Mouse (Mus musculus) 3T3-L1 (cell line): Measurements from ENCODE around the gene Slc36a3.
A peak's percentile ranks its signal among the peaks of the same experiment; 100 is the strongest.
"Not testable (repeated sequence)": the region's sequence is repeated elsewhere in the genome, so short reads cannot be mapped to it uniquely, and the experiment has no call there.

Experiments
- DNase-seq: peaks from one replicate; pipeline ENCODE4 v3.0.0-alpha.2; 2015; ENCODE audit warnings: low read depth, low spot score

The Slc36a3 gene

DNA sequence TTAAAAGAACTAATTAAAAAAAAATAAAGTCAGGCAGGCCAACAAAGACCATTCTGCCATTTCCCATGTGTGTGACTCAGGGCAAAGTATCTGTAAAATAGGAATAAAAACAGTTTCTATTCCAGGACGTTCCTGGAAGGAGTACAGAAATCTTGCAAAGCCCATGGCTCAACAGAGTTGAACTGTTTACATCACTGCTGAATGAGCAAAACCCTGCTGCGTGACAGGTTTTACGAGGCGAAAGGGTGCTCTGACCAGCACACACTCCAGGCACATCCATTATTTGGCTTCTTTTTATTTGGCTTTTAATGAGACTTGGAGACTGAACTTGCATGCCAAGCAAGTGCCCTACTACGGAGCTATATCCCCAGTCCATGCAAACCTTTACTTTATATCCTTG lies 7.5 kb downstream of the Slc36a3 start:
- DNase-seq, result no peak

DNA sequence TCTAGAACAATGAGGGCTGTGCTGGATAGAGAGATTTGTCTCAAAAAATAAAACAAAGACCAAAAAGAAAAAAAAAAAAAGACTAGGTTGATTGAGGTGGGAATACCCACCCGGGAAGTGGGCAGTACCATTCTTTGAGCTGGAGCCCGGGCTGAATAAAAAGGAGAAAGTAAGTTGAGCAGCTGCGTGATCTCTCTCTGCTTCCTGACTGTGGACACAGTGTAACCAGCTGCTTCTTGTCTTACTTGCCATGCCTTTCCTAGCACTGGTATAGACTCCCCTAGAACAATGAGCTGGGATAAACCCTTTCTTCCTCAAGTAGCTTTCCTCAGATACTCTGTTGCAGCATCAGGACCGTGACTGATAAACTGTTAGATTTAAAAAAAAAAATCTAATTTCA lies 10.0 kb downstream of the Slc36a3 start:
- DNase-seq, result no peak

DNA sequence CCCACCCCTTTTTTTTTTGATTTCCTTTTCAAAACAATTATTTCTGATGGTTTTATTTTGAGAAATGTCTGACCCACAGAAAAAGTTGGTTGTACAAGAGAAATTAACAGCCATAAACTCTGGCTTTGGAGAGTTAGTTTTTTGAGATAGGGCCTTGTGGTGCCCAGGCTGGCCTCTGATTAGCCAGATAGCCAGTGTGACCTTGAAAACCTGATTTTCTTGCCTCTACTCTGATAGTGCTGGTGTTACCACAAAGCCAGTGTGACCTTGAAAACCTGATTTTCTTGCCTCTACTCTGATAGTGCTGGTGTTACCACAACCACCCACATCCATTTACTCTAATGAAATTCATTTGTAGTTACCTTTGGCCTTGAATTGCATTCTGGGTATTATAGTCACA lies 13.9 kb downstream of the Slc36a3 start:
- no peak for DNase-seq

DNA sequence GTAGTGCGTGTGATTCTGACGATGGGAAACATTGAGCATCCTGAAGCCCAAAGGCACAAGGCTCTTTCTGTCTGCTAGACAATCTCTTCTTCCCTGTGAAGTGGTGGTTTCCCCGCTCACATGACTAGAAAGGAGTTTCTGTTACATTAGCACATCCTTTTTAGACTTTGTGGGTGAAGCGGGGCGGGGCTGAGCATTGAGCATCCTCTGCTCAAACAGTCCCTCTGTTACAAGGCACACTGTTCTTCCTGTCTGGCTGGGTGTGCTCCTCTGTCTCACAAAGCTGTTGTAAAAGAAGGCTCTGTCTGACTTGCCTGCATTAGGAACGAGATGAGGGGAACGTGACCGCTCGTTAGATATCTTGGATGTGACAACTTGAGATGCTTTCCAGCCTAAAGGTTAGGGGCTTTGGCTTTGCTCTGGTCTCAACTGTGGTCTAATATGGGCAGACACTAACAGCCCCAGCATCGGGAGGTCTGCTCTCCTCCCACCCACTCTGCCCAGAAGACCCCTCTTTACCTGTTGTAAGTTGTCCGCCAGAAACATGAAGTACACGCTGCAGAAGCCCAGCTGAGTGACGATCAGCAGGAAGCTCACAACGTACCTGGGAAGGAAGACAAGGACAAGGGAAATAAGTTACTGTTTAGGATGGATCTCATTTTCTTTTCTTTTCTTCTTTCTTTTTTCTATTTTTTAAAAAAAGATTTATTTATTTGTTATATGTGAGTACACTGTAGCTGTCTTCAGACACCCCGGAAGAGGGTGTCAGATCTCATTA lies 14.5 kb downstream of the Slc36a3 start:
- no peak for DNase-seq

DNA sequence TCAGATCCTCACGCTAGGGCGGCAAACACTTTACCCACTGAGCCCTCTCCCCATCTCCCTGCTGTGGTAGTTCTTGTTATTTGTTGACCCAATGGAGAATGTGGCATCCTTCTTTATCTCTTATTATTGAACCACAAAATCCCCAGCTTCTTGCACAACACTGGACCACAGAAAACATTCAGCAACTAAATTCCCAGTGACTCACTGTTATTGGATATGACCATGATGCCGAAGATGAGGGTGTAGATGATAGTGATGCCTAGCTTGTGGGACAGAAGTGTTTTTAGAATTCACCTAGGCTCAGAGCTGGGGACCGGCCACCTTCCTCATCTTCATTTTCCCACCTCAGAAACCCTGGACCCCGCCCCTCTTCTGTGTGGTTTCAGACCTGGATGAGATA lies 16.6 kb downstream of the Slc36a3 start:
- peak; percentile 73 for DNase-seq

DNA sequence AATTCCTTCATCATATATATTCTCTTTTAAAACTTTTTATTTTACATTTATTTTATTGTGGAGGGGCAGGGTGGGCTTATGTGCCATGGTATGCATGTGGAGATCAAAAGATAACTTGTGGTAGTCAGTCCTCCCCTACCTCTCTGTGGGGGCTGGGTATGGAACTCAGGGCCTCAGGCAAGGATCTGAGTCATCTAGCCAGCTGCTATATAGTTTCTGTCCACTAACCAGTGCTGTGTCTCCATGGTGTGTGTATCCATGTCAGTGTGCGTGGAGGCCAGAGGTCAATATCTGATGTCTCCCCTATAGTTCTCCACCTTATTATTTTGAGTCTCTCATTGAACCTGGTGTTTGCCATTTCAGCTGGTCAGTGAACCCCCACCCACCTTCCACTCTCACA lies 17.1 kb downstream of the Slc36a3 start:
- peak; percentile 61 for DNase-seq

DNA sequence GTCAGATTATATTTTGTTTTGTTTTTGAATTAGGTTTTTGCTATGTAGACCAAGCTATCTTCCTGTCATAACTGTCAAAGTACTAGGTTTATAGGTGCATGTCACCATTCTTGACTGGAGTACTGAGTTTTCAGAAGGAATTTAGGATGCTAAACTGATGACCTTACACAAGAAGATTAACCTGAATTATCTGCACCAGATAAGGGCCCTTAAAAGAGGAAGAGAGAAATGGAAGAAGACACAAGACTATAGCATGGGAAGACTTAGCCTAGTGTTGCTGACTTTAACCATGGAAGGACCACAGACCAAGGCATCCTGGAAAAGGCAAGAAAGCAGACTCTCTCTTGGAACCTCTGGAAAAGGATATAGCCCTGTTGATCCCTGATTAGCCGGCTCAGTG lies 18.3 kb downstream of the Slc36a3 start:
- DNase-seq, result no peak

DNA sequence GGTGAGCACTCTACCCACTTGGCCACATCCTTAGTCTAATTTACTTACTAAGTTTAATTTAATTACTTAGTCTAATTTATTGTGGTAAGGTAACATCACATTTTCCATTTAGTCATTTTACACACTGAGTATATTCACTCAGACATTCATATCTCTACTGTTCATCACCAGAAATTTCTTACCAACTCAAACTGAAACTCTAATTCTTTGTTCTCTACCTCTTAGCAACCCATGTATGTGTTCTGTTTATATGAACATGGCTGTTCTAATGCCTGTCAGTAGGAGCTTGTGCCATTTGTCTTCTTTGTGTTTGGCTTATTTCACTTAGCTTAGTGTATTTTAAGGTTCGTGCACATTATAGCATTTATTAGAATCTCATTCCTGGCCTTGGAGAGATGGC lies 19.6 kb downstream of the Slc36a3 start:
- no peak for DNase-seq

DNA sequence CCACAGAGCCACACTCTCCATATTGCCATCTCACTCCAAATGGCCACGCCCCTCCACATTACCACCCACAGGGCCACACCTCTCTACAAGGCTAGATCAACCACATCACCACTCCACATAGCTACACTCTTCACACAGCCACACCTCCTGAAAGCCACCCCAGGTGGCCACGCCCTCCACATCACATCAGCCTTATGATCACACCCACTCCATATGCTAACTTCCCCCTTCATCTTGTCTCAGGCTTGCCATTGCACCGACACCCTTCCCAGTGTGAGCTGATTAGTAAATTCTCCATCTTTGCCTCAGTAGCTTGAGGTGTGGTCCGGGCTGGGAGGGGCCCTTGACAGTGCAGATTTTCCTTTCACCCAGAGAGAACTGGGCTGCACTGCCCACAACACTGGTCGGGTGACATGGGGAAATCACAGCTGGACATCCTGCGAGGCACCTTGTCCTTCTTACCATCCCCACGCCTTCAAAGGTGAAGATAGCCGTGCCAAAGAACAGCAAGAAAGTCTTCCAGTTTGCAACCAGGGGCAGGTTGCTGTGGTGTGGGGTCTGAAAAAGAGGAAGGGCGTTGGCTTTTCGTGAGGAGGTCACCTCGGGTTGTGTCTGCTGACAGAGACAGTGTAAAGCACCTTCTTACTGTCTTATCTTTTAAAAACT lies 20.3 kb downstream of the Slc36a3 start:
- DNase-seq, result no peak

DNA sequence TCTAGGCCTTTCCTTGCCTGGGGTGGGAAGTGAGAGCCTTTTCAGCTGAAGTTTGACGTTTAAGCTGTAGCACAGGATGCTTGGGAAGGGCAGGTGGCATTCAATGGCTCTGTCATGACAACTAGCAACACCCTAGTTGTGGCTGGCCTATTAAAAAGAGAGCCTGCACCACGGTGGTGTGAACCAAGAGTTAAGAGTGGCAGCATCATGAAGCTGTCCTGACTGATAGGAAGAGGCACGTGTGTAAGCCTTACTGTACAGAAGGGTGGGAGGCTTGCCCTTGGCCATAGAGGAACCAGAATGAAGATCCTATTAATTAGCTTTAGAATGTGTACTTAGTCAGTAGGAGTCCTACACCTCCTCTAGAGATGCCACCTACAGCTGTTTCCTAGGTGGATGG lies 23.1 kb downstream of the Slc36a3 start:
- no peak for DNase-seq

DNA sequence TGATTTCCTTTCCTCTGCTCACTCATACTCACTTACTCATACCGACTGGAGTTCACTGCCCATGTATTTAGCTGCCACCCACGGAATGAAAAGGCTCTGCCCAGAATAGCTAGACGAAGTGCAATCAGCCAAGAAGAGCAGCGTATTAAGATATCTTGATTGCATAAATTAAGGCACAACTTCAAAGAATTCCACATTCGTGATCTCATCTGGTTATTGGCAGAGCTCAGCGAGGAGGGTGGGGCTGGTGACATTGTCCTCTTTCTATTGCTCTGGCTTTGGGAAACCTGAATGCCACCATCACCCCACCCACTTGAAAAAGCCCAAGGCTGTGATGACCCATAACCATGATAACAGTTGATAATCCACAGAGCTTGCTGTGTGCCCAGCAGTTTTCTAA lies 23.6 kb downstream of the Slc36a3 start:
- DNase-seq, result no peak

DNA sequence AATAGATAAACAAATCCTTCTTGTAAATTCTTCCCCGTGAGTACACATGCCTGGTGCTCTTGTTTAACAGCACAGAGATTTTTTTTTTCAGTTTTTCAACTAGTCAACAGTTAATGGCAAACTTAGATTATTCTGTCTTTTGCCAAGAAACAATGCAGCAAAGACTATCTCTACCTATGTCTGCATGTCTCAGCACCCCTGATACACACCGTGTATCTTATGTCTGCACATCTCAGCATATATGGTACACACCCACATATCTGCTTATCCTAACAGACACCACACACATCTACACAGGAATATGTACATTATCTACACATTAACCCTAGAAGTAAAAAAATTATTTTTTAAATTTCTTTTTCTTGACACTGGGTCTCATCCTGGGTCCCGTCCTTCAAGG lies 24.8 kb downstream of the Slc36a3 start:
- DNase-seq, result no peak

DNA sequence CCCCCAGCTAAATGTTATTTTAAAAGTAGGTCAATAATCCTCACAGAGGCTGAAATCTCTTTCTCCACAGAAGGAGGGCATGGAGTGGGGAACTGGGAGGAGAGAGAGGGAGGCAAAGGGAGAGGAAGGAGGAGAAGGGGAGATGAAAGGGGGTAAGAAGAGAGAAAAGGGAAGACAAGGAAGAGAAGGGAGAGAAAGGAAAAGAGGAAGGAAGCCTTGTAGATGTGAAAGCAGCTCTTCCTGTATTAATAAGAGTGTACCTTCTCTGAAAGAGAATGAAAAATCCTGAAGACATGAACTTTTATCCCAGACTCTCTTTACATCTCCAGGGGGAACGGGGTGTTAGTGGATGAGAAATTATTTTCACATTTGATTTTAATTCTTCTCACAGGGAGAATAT lies 30.1 kb downstream of the Slc36a3 start:
- DNase-seq, result no peak

DNA sequence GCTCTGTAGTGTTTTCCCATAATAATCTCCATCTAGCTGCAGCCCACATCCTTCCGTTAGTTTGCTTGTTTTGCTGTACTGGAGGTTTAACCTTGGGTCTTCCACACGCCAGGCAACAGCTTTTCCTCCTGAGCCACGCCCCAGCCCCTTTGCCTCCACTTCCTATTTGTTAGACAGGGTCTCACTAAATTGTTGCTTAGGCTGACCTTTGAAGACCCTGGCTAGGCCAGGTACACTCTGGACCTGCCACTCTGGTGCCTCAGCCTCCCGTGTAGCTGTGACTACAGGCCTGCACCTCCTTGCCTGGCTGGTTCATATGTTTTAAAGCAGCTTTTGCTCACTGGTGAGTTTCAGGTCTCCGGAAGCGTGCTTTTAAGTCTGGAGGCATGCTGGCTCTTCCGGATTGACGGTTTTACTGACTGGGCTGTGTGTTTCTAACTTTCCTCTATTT lies 30.7 kb downstream of the Slc36a3 start:
- DNase-seq, result no peak

DNA sequence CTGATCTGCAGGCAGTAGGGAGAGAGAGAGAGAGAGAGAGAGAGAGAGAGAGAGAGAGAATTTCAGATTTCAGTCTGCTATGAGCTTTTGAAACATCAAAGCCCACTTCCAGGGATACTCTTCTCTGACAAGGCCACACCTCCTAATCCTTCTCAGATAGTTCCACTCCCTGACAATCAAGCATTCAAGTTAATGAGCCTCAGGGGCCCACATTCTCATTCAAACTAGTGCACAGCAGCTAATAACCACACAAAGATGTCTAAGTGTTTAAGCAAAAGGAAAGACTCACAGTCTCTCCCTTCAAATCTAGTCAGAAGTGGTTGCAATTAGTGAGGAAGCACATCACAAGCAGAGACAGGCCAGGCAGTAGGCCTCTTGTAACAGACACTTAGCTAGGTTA lies 31.2 kb downstream of the Slc36a3 start:
- DNase-seq, result no peak

DNA sequence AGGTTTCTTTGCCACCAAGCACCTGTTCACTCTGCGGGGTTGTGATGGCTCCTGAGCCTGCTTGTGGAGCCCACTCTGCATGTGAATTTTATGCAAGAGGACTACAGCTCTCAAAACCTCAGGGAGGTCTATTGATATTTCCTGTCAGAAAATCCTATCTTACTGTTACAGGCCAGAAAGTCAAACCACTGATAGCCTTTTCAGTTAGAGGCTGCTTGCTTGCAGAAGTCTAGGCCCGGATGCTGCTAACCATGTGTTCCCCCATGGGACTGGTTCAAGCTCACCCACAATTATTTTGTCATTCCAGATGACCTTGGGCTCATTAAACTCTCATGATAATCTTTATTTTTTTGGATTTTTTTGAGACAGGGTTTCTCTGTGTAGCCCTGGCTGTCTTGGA lies 34.5 kb downstream of the Slc36a3 start:
- no peak for DNase-seq

DNA sequence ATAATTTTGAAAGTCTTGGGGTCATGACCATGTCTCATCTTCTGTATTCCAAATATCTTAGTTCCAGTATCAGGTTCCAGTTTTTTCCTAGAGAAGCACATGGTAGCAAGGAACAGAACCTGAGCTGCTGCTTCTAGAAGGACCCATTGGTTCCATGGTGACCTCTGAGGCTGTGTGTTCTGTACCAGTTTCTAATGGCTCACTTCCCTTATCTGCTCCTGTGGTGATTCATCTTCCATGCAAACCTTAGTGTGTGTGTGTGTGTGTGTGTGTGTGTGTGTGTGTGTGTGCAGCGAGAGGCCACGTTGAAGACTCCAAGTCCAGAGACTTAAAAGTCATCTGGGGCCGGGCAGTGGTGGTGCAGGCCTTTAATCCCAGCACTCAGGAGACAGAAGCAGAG lies 35.5 kb downstream of the Slc36a3 start:
- no peak for DNase-seq

DNA sequence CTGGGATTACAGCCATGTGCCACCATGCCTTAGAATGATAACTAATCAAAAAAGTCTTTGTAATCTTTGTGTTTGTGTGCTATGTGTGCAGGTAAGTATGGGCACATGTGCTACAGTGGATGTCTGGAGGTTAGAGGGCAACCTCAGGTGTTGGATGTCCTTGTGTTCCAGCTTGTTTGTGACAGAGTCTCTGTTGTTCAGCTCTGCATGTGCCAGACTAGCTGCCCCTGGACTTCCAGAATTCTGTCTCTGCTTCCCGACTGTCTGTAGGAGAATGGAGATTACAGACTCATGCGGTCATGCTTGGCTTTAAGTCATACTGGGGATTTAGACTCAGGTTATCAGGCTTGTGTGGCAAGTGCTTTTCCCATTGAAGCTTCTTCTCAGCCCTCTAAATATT lies 37.2 kb downstream of the Slc36a3 start:
- DNase-seq, result no peak

DNA sequence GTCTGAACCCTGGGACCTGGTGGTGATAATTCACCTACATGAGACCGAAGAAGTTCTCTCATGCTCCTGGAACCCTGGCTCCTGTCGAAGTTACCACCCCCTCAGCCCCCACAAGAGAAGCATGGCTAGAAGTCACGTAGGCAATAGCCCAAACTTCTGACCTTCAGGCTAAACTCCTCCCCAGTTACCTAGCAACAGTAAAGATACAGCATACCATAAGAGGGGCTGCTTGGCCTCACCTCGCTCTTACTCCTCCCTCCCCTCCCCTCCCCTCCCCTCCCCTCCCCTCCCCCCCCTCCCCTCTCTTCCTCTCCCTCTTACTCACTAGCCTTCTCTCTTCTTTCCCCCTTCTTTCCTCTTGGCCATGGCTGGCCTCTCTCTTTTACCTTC lies 37.7 kb downstream of the Slc36a3 start:
- DNase-seq, result not testable (repeated sequence)

DNA sequence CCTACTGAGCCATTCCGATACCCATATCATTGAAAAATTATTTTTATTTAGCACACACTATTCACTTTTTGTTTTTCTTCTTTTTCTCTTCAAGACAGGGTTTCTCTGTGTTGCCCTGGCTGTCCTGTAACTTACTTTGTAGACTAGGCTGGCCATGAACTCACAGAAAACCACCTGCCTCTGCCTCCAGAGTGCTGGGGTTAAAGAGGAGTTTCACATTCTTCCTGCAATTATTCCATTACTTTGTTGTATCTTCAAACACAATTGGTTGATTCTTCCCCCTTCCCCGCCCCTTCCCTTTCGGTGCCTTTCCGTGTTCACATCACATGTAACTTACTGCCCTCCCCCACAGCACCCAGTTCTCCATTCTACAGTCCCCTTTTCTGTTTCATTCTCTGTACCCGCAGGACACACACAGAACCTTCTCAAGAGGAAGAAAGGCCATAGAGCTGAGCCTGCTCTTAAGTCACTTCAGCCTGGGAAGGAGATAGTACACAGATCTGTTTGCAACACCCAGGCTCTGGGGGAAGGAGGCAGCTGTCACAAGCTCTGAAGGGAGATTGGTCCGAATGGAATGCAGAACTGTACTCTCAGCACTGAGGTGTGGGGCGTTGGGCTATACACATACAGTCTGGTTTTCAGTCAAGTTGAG lies 38.2 kb downstream of the Slc36a3 start:
- DNase-seq, result no peak

DNA sequence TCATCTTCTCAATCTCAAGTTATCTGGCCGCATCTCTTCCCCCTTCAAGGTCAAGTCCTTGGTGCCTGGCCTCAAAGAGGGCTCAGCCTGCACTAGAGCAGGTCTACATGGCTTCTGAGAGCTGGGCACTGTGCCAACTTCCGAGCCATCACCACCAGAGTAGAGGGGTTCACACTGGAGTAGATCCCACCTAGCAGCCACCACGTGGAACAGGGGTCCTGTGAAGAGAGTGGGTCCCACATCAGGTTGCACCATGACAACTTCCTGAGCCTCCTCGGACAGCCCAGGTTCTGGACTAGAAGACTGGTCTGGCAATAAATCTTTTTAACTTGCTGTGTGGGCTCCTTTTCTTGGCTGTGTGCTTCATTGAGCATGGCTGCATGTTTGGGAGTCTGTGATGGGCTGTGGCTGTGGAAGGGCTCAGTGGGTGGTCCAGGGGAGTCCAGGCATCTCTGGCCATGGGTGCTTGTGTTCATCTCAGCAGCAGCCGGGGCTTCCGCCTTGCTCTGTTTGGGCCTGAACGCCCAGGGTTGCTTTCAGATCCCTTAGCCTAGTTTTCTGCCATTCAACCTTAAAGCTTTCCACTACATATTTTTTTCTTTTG lies 40.8 kb downstream of the Slc36a3 start:
- DNase-seq, result no peak

DNA sequence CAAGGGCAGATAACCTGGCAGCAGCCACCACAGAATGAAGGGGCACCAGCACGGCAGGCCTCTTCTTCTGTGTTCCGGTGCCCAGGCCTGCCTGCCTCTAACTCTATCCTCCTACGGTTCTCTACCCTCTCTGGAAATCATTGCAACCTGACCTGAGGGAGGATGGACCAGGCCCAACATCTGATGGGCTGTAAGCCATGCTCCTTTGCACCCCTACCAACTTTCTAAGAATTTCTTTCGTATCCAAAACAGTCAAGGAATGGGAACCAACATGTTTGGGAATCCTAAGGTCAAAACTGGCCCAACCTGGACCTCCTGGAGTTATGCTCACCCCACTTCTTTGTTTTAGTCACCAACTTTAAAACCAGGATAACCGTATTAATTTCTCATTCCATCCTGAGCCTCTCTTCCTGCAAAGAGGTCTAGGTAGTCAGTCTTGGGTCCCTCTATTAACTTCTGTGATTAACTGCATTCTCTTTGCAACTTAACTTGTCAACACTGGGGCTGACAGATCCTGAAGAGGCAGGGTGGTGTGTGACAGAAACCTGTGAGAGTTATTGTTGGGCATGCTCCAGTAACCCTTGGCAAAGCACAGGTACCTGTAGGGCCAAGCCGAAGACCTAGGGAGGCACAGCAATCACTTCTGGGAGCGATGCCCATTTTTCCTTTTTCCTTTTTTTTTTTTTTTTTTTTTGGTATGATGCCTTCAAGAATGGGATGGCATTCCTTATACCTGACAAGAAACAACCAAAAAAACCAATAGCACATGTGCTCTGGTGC lies 41.8 kb downstream of the Slc36a3 start:
- no peak for DNase-seq
